Mouse (Mus musculus) cerebellum, adult (tissue): ENCODE results near the gene Ppara.
"Not testable (repeated sequence)": the region's sequence is repeated elsewhere in the genome, so short reads cannot be mapped to it uniquely, and the experiment has no call there.

Experiments used
- ATAC-seq: cut with Nextera tagmentation; 2 replicates; pipeline ENCODE4 v1.9.2; 2017; ENCODE audit warnings: mild to moderate bottlenecking, moderate library complexity, mixed read lengths; ENCODE audit not compliant: insufficient number of reproducible peaks, low FRiP score, low TSS enrichment

Gene Ppara

DNA sequence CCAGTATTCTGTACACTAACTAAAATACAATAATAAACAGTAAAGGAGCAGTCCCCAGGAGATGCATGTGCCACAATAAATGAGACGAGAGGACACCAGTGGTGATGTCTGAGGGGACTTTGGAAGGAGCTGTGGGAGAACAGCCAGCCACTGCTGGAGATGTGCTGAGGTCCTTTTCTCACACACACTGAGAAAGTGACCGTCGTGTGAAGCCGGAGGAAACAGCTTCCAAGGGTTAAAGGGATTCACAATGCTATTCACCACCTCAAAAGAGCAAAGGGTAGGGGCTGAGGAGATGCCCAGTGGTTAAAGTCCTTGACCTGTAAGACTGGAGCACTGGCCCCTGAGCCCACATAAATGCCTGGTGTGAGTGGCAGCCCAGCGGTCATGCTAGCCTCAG, 15.3 kb downstream of the Ppara start:
- ATAC-seq: no peak

DNA sequence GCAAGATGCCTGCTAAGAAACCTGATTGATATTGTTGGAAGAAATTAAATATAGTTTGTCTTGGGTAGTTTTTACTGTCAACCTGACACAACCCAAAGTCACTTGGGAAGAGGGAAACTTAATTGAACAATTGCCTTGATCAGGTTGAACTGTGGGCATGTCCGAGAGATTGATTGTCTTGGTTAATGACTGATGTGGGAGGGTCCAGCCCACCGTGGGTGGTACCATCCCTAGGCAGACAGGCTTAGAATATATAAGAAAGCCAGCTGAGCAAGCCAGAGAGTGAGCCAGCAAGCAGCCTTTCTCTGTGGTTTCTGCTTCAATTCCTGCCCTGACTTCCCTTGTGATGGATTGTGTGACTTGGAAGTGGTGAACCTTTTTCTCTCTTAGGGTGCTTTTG, 17.9 kb downstream of the Ppara start:
- ATAC-seq: no peak

DNA sequence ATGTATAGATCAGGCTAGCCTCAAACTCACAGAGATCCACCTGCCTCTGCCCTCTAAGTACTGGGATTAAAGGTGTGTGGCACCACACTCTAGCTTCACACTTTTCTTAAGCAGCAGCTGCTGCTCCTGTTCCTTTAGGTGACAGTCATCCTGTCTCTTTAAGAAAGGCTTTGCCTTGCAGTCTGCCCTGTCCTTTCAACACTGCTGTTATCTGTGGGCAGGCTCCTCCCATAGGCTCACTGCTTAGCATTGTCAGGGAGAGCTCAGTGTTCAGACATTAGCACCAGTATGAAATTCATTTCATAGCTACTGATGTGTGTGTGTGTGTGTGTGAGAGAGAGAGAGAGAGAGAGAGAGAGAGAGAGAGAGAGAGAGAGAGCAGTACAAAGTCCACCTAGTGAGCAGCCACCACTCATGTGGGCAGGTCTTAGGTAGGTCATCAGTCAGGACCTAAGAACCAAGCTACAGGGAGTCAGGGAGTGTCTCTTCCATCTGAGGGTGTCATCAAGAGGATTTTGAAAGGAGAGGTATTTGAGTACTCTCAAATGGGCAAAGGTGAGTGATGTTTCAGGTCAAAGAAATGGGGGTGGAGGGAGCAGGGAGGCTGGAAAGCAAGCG, 19.4 kb downstream of the Ppara start:
- no peak for ATAC-seq

DNA sequence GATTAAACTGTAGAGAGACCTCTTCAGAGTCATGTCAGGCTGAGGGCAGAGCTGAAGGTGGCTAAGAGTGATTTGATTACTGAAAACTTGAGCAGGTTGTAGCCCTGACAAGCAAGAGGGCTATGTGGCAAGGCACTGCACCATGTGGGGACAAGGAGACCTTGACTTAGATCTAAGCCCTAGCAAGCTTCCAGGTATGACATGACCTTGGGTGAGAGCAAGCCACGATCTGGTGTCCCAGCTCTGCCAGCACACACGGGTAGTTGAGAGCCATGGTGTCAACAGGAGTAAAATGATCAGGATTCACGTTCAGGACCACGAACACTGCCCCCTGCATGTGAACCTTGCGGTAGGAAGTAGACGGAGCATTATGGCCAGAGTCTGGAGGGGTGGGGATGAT, 20.4 kb downstream of the Ppara start:
- no peak for ATAC-seq

DNA sequence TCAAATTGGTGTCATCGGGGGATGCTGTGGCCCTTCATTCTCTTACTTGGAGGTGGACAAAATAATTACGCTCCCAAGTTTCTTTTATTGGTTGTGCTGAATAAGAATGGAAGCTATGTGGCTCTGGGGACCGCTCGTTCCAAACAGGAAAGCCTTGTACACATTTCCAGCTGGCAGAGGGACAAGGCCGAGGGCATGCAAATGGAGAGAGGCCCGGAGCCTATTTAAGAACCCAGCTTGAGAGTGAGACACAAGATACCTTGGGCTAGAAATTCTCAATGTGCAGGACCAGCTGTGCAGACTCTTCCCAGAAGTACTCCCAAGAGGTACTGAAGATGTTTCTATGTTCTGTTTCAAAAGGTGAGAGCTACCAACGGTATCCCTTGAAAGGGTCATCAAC, 21.8 kb downstream of the Ppara start:
- ATAC-seq: no peak

DNA sequence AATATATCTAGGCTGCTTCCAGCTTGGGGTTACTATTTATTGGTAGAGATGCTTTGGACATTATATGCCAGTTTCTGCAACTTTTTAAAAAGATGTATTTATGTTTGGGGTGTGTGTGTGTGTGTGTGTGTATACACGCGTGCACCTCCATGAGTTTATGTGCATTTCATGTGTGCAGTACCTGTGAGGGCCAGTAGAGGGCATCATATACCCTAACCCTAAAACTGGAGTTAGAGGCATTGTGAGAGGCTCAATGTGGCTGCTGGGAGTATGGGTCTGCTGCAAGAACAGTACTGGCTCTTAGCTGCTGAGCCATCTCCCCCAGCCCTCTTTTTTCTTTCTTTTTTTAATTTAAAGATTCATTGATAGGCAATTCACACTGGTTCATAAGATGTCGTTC, 23.0 kb downstream of the Ppara start:
- no peak for ATAC-seq

DNA sequence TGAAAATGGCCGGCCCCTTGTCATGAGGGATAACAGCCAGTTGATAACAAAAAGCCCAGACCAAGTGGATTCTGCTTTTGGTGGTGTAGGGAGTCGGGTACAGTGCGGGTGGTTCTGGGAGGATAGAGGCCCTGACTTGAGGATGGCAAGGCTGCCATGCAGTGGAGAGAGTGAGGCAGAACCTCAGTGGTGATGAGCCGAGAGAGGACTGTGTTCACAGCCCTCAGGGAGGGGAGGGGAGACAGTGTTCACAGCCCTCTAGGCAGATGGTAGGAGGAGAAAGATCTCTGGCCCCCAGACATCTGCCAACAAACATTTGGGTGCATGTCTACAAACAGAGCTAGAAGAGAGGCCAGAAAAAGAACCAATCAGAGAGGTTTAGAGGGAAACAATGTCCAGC, 28.0 kb downstream of the Ppara start:
- ATAC-seq: no peak

DNA sequence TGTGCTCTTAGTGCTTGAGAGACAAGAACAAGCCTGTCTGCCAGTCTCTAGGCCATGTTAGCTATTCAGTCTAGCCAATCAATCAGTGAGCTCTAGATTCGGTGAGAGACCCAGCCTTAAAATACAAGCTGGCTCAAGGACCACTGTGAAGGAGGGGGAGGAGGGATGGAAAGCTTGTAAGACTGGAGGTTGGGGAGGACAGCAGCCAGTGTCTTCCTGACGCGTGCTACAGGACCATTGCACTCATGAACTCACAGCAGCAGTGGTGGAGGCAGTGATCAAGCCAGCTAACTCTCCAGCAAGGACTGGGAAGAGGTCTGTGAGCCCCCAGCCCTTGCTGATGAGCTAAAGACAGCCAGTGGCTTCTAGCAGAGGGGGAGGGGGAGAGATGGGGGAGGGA, 30.2 kb downstream of the Ppara start:
- no peak for ATAC-seq

DNA sequence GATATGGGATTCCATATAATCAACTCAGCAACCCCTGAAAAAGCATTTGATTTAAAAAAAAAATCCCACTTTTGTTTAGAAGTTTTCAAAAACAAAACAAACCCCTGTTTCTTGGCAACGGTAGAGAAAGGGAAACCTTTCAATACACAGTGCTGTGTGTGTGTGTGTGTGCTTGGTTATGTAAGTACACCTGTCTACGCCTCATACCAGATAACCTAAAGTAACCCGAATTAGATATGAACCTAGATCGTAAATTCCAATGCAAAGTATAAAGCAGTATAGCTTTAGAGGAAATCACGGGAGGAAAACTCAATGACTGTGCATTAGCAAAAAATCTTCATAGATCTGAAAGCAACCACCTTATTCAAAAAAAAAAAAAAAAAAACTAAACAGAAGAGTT, 31.9 kb downstream of the Ppara start:
- ATAC-seq: no peak

DNA sequence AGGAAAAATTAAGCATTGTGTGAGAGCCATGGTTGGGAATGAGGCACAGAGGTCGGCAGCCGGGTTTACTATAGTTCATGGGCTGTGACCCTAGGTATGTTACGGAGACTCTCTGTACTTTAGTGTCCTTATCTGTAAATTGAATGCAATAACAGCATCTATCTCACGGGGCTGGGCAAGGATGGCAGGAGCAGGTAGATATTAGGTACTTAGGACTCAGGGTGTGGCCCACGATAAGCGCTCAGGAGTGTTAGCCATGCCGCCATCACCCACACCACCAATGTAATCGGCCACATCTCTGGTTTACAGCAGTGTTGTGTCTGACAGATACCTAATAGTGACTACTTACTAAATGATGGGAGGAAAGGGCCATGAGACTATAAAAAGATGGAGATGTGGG, 34.2 kb downstream of the Ppara start:
- no peak for ATAC-seq

DNA sequence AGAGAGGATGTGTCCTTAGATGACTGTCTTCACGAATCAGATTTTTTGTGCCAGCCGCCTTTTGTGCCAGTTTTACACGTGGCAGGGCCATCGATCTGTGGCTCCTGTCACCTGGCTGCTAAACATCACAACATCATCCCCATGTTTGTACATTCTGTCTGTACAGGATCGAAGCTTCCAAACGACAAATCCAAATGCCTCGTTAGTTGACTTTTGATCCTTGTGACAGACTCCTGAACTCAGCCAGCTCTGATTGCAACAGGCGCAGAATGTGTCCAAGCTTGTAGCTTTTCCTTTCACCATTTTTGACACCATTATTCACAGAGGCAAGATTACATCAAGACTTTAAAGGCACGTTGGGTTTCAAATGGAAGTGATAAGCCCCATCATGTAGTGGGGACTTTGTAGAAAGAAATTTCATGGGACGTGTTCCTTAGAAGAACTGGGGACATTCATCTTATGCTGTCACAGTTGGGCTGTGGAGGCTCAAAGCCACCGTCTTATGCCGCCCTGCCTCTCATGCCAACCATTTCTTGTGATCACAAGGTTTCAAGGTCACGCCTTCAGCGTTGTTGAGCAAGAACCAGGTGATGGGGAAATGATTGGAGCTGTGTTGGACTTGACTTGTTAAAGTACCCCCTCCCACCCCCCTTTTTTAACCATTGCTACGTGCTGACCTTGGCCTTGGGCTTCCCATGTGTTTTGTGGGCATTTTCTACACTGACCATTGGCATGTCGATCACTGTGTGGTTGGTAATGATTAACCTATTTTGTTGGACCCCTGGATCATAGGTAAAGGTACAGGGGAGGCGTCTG, 36.7 kb downstream of the Ppara start:
- no peak for ATAC-seq

DNA sequence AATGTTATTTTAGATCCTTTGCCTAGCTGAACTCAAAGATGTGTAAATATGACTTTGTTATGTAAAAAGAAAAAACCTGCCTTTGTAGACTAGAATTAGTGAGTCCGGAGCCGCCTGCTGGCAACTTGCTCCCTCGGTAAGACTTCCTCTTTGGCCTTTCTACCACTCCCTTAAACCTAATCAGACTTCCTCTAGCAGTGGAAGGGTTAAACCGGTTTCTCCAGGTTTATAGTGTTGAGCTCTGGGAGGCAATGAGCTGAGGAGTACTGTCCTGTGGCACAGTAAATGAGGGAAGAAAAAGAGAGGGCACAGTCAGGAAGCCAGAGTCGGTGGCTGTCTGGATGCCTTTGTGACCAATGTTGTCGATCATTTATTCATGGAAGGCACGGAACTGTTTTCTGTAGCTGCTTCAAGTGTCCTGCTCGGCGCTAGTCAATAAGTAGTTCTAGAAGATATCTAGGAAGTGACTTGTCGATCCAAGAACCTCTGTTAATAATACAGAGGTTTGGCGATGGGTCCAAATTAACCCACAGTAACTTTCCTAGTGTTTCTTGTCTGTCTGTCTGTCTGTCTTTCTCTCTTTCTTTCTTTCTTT, 37.5 kb downstream of the Ppara start:
- no peak for ATAC-seq

DNA sequence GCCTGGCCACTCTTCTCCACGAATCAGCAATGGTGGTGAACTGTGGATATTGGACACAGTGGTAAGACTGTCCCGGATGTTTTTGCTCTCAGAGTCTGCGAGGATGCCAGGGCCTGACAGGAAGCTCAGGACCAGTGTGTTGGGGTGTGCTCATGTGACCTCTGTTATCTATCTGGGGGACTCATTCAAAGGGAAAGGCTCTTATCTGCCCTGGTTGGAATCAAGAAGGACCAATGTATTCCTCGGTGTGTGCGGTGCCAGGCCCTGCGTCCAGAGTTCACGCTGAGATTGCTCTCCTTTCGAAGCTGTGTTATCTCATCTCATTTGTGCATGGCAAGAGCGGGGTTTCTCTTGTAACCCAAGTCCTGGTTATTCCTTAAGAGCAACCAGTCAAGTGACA, 39.6 kb downstream of the Ppara start:
- ATAC-seq: no peak

DNA sequence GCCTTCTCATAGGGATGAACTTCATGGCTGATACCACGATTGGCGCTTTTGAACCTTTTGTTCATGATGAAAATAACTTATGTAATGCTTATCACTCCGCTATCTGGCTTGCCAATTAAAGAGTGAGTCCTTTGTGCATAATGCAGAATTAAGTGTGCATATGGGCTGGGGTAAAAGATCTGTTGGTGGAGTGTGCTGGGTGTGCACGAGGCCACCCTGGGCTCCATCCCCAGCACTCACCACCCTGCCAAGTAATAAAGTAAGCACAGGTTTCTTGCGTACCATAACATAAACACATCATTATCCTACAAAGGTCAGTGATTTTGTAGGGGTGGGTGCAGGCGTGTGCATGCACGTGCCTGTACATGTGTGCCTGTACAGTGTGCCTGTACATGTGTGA, 40.2 kb downstream of the Ppara start:
- ATAC-seq: no peak

DNA sequence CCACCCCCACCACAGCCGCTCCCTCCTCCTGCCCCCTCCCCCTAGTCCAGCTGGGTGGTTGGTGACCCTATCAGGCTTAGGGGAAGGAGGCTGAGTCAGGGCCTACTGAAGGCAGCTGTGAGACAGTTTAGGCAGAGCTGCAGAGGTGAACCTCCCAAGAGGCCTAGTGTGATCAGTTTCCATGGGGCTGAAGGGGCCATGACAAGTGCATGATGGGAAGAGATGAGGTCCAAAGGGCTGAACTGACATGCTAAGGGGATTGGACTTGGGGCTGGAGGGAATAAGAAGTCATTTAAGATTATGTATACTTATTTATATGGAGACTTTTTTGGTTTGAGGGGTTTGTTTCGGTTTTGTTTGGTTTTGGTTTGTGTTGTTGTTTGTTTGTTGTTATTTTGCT, 41.5 kb downstream of the Ppara start:
- no peak for ATAC-seq

DNA sequence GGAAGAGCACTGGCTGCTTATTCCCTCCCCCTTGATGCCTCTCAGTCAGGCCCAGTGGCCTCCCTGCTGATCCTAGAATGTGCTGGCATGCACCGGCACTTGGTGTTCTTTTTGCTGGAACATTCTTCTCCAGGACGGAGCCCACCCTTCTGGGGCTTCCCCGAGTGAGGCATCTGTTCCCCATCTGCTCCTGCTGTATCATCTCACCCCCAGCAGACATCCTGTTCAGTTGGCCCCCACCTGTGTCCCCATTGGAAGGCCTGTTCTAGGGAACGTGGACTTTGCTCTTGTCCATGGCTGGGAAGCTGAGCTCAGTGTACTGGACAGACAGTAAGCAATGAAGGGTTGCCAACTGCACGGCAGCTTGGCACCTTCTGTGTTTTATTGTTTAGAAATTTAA, 42.0 kb downstream of the Ppara start:
- no peak for ATAC-seq

DNA sequence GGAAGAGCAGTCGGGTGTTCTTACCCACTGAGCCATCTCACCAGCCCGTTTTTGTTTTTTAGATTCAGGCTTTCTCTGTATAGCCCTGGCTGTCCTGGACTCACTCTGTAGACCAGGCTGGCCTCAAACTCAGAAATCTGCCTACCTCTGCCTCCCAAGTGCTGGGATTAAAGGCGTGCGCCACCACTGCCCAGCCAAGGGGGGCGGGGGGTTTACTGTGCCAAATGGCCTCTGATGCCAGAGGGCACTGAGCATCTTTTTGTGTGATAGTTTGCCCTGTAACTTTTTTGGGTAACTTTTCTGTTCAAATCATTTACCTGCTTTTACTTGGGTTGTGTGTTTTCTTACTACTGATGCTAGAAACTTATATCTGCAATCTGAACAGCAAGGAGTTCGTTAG, 44.1 kb downstream of the Ppara start:
- ATAC-seq: not testable (repeated sequence)

DNA sequence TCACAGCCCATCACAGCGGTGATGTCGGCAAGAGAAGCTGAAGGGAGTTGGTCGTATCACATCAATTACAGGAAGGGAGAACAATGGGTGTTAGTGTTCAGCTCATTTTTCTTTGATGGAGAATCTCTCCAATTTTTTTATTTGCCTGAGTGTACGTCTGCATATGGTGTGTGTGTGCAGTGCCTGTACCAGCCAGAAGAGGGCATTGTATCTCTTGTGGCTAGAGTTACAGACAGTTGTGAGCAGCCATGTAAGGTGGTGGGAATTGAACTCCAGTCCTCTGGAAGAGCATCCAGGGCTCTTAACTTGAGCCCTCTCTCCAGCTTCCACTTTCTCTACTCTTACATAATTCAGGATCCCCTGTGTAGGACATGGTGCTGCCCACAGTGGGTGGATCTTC, 48.4 kb downstream of the Ppara start:
- no peak for ATAC-seq

DNA sequence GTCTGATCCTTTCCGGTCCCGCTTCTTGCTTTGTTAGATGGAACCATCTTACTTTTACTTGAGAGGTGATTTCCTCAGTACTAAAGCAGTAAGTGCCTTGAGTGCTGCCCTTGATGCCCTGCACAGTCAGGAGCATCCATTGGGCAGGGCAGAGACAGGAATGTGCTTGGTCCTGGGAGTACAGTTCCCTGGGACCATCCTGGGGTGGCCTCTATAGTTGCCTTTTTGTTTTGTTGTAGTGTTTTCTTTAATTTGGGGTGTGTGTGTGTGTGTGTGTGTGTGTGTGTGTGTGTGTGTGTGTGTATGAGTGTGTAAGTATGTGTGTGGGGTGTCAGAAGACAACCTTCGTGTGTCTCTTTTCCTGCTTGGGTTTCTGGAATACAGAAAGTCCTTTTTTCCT, 49.6 kb downstream of the Ppara start:
- no peak for ATAC-seq

DNA sequence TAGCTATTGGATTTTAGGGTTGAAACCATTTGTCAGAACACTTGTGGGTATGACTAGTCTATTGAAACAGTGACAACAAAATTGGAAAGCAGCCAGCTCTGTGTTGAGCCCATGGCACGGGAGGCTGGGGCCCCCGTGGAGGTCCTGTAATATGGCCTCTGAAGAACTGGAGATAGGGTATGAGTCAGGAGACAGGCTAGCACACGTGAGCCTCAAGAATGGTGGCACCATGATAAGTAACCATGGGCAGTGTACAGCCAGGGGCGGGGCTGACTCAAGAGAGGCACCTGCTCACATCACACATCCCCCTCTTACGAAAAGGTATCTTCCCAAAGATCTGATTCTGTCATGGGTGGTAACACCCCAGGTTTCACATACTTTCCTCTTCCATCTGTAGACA, 51.9 kb downstream of the Ppara start:
- ATAC-seq: no peak

DNA sequence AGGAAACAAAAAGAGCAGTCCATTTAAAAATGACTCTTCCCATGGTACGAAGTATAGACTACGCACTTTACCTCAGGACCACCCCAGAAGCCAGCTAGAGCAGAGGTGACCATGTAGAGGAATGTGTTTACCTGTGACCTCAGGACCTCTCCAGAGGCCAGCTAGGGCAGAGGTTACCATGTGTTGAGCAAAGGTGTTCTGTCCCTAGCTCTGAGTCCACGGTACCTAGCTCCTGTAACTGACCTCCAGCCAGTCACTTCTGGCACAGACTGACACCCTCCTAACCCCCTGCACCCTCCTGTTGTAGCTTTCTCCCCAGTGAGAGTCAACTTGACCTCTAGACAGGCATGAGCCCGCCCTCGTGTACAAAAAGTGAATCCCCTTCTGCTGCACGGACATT, 52.7 kb downstream of the Ppara start:
- ATAC-seq: no peak

DNA sequence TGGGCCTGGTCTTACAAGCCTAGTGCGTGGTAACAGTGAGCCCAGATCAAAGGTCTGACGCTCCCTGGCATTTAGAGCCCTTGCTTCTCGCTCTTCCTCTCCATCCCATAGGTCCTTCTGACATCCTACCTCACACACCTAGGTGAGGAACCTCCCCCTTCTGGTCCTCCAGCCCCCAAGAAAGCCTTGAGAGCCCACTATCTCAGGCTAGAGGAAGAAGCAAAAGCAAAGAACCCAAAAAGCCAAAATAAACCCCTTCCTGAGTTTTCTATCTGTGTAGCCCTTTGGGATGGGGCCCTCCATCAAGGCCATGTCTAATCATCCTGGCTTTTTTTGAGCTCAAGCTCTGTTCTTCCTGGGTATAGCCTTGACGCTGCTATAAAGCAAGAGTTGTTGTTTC, 53.3 kb downstream of the Ppara start:
- ATAC-seq: no peak
